Mouse (Mus musculus) lung, embryonic 14.5 days (tissue): ENCODE data around the gene Chst11. TPM values are rescaled to one million over a fixed set of nuclear protein-coding genes. Genes with fewer than 3 reads are reported as not detected.
A peak's percentile ranks its signal among the peaks of the same experiment; 100 is the strongest.

Source experiments
- ATAC-seq: fragments of 200-750 bp; cut with Nextera tagmentation; 2 replicates; pipeline ENCODE4 v1.8.0; 2017; ENCODE audit warnings: mild to moderate bottlenecking, moderate TSS enrichment, moderate library complexity; ENCODE audit not compliant: insufficient read depth
- DNase-seq: peaks from one replicate; pipeline ENCODE4 v3.0.0-alpha.2; 2015
- H3K27ac ChIP-seq: fragments of 300-500 bp; sonication (generic); 2 replicates; pipeline ENCODE4 v1.5.1; 2014; ENCODE audit warnings: low read depth, mild to moderate bottlenecking, moderate library complexity
- H3K27me3 ChIP-seq: fragments of 300-500 bp; sonication (generic); 2 replicates; pipeline ENCODE4 v1.6.1; 2014; ENCODE audit warnings: low read length, control low read depth; ENCODE audit not compliant: insufficient read depth
- H3K36me3 ChIP-seq: fragments of 300-500 bp; sonication (generic); 2 replicates; pipeline ENCODE4 v1.6.1; 2014; ENCODE audit warnings: control low read depth; ENCODE audit not compliant: insufficient read depth
- H3K4me1 ChIP-seq: fragments of 300-500 bp; sonication (generic); 2 replicates; pipeline ENCODE4 v1.6.1; 2014; ENCODE audit warnings: antibody characterized with exemption, control low read depth; ENCODE audit not compliant: insufficient read depth
- H3K4me2 ChIP-seq: fragments of 300-500 bp; sonication (generic); 2 replicates; pipeline ENCODE4 v1.6.1; 2014; ENCODE audit warnings: mild to moderate bottlenecking
- H3K4me3 ChIP-seq: fragments of 300-500 bp; sonication (generic); 2 replicates; pipeline ENCODE4 v1.5.1; 2014; ENCODE audit warnings: low read depth, low read length
- H3K9ac ChIP-seq: fragments of 300-500 bp; sonication (generic); 2 replicates; pipeline ENCODE4 v1.6.1; 2014
- H3K9me3 ChIP-seq: fragments of 300-500 bp; sonication (generic); 2 replicates; pipeline ENCODE4 v1.6.1; 2016; ENCODE audit warnings: low read depth, low read length, control low read depth
- CTCF ChIP-seq: IDR thresholded peaks from 2 replicates; pipeline ENCODE4 v1.5.1; 2016; ENCODE audit warnings: antibody characterized with exemption, low read depth
- WGBS: fragments of 180-500 bp; shearing (Covaris S2); extraction: QIAGEN DNeasy Blood & Tissue Kit; methylation state at CpG from one replicate; pipeline ENCODE4 v1.1.7; 2014; 5-methylcytosine and 5-hydroxymethylcytosine counted together
- polyA plus RNA-seq: library from polyadenylated mRNA; unstranded; fragments of >200 nt; fragmentation: Nextera tagmentation; extraction: Ambion mirVana; gene quantifications from 2 replicates; pipeline ENCODE4 v1.2.1, GENCODE M21; 2014

Chst11 gene
- polyA plus RNA-seq, 1 experiment from 2014 or later: 2.6 TPM

DNA sequence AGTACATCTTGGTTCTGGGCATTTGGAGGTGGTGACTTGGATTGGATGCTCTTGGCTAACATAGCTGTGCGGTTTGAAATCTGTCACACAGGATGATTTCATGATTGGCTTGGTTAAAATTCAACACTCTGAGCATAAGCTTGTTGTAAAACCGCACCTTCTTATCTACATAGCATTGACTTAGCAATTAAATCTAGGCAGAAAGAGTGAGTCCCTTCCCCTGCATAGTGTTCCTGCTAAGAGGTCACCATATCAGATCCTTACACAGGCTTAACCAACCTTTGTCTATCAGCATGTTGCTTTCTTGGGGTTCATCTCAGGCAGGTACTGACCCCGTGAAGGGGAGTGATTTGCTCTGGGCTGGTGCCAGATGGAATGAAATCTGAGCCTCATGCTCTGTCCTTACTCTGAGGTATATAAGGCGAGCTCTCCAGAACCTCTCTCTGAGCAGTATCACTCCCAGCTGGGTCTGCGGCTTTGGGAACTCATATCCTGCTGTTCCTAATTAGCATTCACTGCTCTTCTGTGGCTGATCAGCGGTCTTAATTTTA, 10.6 kb upstream of the Chst11 start:
- H3K4me2 ChIP-seq: no peak overlapping the region
- H3K4me3 ChIP-seq: no peak overlapping the region
- TF ChIP-seq CTCF: no peak
- no peaks in the 10 kb centered on the region for H3K4me1 ChIP-seq
- H3K36me3 ChIP-seq: no peaks in the 10 kb centered on the region
- no peaks in the 10 kb centered on the region for H3K9me3 ChIP-seq
- H3K9ac ChIP-seq: no peak overlapping the region
- no peak for DNase-seq
- no peak for ATAC-seq
- whole genome bisulfite sequencing: 61% methylated on average over 6 of the region's 6 CpGs
- no peak overlapping the region for H3K27ac ChIP-seq
- no peaks in the 10 kb centered on the region for H3K27me3 ChIP-seq

- no peaks in the 10 kb centered on the region for H3K4me1 ChIP-seq
- TF ChIP-seq CTCF: no peak
- H3K27ac ChIP-seq: no peak overlapping the region
- no peak overlapping the region for H3K4me3 ChIP-seq
- ATAC-seq (no peak), DNase-seq (no peak)
- H3K9me3 ChIP-seq: no peaks in the 10 kb centered on the region
- no peak overlapping the region for H3K9ac ChIP-seq
- no peaks in the 10 kb centered on the region for H3K36me3 ChIP-seq
- 78% methylated on average over 15 of the region's 15 CpGs for WGBS
- H3K27me3 ChIP-seq: no peaks in the 10 kb centered on the region
- no peak overlapping the region for H3K4me2 ChIP-seq
These were observed 9.5 kb upstream of the Chst11 start for GRCm38 (mm10) chr10:82975806-82976205.

GRCm38 (mm10) chr10:82982286-82982685, 3.0 kb upstream of the Chst11 start:
- Histone ChIP-seq H3K9ac (no peak overlapping the region), H3K27me3 (peaks cover 8% of the 10 kb centered on the region; the same call in 1 of the 2 replicates), H3K36me3 (no peaks in the 10 kb centered on the region), H3K4me3 (no peak overlapping the region), H3K9me3 (no peaks in the 10 kb centered on the region), H3K4me2 (no peak overlapping the region), H3K4me1 (peaks cover 5% of the 10 kb centered on the region; the same call in 1 of the 2 replicates), H3K27ac (no peak overlapping the region)
- WGBS: 58% methylated on average over 3 of the region's 3 CpGs
- no peak for ATAC-seq
- DNase-seq: no peak
- TF ChIP-seq CTCF: no peak

GRCm38 (mm10) chr10:82985700-82986131, 418 bp downstream of the Chst11 start:
- Histone ChIP-seq H3K4me2 (peak overlapping the region; percentile 85), H3K27me3 (peaks cover 8% of the 10 kb centered on the region; the same call in 1 of the 2 replicates), H3K9me3 (no peaks in the 10 kb centered on the region), H3K4me3 (peak overlapping the region; percentile 72), H3K4me1 (peaks cover 5% of the 10 kb centered on the region), H3K9ac (peak overlapping the region; percentile 71), H3K27ac (peak overlapping the region; percentile 82), H3K36me3 (no peaks in the 10 kb centered on the region)
- ATAC-seq (peak; percentile 52), DNase-seq (peak; percentile 71)
- peak; percentile 35 for TF ChIP-seq CTCF
- WGBS: under 1% methylated on average over 32 of the region's 32 CpGs

DNA sequence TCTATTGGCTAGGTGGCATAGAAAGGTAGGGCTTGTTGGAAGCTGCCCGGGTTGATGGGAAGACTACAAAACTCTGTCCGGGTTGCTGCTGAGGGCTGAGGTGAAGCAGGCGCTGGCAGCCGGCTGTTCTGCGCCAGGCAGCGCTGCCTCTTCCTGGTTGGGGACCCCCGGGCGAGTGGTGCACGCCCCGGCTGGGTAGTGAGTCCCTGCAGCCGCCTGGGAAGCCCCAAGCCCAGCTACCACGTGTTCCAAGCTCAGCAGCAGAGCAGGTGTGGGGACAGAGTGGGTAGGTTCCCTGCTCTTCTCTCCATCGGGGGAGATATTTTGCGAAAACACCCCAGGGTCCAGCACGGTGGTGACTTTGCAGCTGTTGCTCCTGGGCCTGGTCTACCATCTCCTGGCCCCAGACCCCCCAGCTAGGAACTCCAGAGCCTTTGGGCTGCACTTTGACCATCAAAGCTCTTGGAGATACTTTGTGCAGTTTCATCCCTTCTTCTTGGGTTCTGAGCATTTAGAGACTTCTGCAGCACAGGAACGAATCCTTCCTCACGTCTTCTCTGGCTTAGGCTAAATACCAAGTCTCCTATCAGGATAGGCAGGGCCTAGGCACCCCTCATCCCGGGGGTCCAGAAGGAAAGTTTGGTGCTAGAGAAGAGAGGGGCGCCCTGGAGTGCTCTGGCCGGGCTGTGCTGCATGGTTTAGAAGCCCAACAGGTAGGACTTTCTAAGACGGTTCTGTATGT, 1.1 kb downstream of the Chst11 start:
- Histone ChIP-seq H3K4me3 (peak overlapping the region; percentile 72), H3K4me2 (peak overlapping the region; percentile 85), H3K4me1 (peaks cover 8% of the 10 kb centered on the region), H3K27me3 (peaks cover 8% of the 10 kb centered on the region; the same call in 1 of the 2 replicates), H3K9ac (peak overlapping the region; percentile 71), H3K9me3 (no peaks in the 10 kb centered on the region), H3K27ac (peak overlapping the region; percentile 82), H3K36me3 (no peaks in the 10 kb centered on the region)
- ATAC-seq: 0 out of 2 replicates have a peak, but pooled peaks have one; percentile 11
- no peak for TF ChIP-seq CTCF
- DNase-seq: peak; percentile 37
- 4% methylated on average over 21 of the region's 21 CpGs for WGBS

DNA sequence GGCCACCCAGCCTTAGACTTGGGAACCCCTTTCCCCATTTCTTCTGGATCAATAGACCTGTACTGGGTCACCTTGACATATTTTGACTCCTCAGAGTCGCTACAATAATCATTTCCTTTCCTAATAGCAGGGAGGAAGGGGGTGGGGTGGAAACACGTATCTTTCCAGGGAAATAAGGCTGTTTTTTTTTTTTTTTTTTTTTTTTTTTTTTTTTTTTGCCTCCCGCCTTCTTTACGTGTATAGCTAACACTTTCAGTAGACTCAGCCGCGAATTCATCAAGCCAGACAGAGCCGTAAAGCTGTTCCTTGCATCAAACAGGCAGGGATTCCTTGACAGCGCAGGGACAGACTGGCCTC, 1.7 kb downstream of the Chst11 start:
- Histone ChIP-seq H3K27me3 (peaks cover 8% of the 10 kb centered on the region; the same call in 1 of the 2 replicates), H3K9ac (peak overlapping the region; percentile 71), H3K4me2 (peak overlapping the region; percentile 85), H3K27ac (peak overlapping the region; percentile 32; the same call in 1 of the 2 replicates), H3K4me3 (peak overlapping the region; percentile 72), H3K4me1 (peaks cover 14% of the 10 kb centered on the region), H3K9me3 (no peaks in the 10 kb centered on the region), H3K36me3 (no peaks in the 10 kb centered on the region)
- TF ChIP-seq CTCF: no peak
- peak; percentile 24 for DNase-seq
- no peak for ATAC-seq
- 14% methylated on average over 8 of the region's 8 CpGs for WGBS

- H3K4me3 ChIP-seq: peak overlapping the region; percentile 72
- no peaks in the 10 kb centered on the region for H3K36me3 ChIP-seq
- peaks cover 8% of the 10 kb centered on the region; the same call in 1 of the 2 replicates for H3K27me3 ChIP-seq
- 39% methylated on average over 4 of the region's 4 CpGs for WGBS
- H3K4me1 ChIP-seq: peaks cover 16% of the 10 kb centered on the region
- no peaks in the 10 kb centered on the region for H3K9me3 ChIP-seq
- TF ChIP-seq CTCF: no peak
- ATAC-seq (no peak), DNase-seq (peak; percentile 24)
- peak overlapping the region; percentile 85 for H3K4me2 ChIP-seq
- peak overlapping the region; percentile 32; the same call in 1 of the 2 replicates for H3K27ac ChIP-seq
- peak overlapping the region; percentile 71 for H3K9ac ChIP-seq
These were observed 2.1 kb downstream of the Chst11 start for GRCm38 (mm10) chr10:82987394-82987793.
